Mouse (Mus musculus) cerebral cortex, adult 2 months (tissue): ENCODE data around the gene Zcchc2.

ENCODE experiments used
- WGBS: fragments of 180-500 bp; shearing (Covaris S2); methylation state at CpG from one replicate; pipeline ENCODE4 v1.1.7; 2018; 5-methylcytosine and 5-hydroxymethylcytosine counted together

Zcchc2 gene

DNA sequence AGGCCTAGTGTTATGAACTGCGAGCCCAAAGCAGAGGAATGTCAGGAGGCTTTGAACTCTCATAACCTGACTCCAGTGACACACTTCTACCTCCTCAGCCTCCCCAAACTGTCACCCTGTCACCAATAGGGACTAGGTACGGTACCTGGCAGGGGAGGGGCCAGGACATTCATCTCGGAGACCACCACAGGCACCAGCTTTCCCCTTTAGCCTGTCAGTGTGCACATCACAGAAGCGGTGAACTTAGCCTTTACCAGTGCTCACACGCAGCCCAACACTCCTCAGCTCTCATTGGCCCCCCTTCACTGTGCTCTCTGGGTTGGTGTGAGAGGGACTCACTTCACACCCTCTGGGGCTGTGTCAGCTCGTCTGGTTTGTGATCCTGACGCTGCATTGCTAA lies 44.6 kb downstream of the Zcchc2 start:
- 79% methylated on average over 7 of the region's 7 CpGs for WGBS

DNA sequence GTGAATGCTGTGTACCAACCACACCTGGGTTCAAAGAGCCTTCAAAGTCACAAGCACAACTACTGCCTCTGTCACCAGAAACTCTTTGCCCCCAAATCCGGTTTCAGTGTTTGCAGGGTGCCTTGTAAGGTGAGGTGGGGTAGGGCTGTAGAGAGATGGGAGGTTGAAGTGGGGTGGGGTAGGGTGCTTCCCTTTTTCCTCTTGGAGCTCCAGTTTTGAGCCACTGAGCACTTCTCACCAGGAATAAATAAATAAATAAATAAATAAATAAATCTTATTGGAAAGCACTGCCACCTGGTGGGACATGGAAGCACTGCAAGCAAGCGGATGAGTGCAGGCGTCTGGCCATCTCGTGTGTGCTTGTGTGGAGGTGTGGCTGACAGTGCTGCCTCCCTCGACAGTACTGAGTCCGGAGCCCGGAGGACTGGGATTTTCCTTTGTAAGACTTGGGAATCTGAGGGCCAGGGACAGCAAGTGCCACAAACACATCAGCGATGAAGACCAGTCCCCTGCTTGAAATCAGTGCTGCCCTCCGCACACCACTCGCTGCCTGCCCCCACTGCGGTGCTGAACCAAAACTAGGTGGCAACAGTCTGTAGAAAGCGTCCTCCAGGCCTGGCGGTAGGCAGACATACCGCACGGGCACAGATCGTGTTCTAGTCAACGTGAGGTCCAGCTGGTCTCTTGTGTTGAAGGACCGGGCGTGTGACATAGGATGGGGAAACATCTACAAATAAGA lies 46.8 kb downstream of the Zcchc2 start:
- WGBS: 60% methylated on average over 19 of the region's 19 CpGs

DNA sequence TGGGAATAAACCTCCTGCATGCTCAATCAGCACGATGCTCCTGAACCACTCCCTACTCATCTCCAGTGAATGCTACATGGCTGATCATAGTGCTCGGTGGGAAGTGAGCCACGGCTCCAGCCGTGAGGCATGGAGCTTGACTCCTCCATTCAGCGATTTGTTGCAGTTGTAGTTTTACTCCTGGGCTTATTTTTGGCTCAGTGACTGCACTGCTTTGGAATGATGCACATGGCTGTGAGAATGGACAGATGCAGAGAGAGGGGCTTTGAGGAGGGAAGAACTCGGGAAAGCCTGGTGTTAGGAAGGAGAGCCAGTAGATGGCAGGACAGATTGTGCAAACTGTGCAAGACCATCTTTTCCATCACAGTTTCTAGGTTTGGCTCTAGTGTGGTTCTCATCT lies 49.1 kb downstream of the Zcchc2 start:
- 30% methylated on average over 6 of the region's 6 CpGs for WGBS

DNA sequence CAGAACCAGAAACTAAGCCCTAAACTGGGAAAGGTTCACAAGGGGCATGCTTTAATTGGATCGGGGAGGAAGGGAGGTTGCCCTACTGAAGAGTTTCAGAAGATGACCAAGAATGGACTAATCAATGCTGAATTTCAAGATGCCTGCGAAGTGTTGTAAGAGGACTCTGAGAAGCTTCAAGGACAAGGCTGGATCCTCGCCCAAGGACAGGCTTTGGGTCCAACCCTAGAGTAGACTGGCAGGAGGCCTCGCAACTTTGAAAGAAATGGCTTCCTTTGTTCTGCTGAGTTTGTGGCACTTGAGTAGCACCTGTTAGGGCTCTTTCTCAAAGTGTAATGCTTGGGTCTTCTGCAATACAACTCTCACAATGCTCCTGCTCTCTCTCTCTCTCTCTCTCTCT lies 50.1 kb downstream of the Zcchc2 start:
- 85% methylated on average over 4 of the region's 4 CpGs for WGBS

DNA sequence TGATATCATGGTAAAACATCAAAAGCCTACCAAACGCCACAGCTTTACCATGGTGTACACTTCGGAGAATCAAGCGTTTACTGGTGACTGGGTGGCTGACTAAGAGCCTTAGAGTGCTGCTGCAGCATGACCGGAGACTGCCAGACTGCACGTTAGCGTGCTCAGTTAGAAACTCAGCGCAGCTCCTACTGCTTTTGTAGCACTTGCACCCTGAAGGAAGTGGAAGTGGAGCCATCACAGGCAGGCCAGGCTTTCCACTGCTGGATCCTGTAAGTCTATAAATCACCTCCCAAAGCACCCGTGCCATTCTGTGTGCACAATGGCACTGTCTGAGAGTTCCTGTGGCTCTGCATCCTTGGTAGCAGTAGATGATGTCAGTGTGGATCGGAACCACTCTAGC lies 52.0 kb downstream of the Zcchc2 start:
- 73% methylated on average over 9 of the region's 9 CpGs for WGBS

DNA sequence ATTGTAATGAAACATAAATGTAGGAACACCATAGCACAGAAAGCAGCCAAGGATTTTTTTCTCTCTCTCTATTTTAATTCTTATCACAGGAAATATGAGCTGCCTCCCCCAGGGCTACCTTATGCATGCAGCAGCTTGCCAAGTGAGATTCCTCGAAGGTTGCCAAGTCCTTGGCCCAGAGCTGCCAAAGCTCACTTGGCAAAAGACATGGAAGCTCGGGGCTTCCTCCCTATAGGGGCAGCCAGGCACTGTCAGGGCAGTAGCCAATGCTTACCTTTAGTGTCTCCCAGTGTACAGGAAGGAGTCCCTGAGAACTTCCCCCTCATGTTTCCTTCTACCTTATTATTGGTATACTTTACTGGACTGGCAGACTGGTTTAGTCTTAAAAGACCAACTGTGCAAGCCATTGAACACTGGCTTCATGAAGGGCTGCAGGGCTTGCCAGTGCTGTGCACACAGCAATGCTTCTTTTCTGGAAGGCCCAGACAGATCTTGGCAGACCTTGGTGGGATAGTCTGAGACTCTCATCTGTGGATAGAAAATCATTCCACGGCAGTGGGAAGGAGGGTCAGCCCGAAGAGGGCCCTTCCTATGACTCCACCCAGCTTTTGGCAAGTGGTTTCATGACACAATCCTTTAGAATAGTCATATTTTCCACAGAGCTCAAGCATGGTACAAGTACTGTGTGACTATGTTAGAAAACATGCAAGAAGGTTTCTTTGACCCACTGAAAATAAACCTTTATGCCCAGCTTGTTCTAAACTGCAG lies 53.0 kb downstream of the Zcchc2 start:
- 34% methylated on average over 4 of the region's 4 CpGs for WGBS

DNA sequence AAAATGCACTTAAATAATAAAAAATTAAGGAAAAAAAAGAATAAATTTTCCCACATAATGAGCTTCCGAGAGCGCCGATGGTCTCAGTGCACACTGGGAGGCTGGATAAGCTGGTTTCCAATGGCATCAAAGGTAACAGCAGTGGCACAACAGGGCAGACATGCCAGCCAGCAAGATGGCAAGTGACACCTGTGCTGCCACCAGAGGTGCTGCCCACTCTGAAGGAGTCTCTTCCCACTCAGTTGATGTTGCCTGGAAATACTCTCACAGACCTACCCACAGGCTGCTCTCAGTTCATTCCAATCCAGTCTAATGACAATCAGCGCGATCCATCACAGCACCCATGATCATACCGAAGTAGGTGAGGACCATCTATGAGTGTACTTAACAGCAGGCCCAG lies 58.8 kb downstream of the Zcchc2 start:
- 95% methylated on average over 6 of the region's 6 CpGs for WGBS

DNA sequence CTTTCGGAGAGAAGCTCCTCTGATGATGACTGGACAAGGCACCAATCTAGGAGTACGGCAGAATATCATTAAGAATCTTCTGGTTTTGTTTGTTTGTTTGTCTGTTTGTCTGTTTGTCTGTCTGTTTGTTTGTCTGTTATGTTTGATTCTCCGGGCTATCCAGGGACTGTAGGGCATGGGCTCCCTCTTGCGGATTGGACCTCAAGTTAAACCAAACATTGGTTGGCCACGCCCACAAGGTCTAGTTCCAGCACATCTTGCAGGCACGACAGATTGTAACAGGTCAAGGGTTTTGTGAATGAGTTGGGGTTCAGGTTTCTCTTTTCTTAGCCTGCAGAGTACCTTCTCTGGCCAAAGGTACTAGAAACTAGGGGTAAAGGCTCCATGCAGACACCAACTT lies 64.8 kb downstream of the Zcchc2 start:
- 80% methylated on average over 6 of the region's 6 CpGs for WGBS

DNA sequence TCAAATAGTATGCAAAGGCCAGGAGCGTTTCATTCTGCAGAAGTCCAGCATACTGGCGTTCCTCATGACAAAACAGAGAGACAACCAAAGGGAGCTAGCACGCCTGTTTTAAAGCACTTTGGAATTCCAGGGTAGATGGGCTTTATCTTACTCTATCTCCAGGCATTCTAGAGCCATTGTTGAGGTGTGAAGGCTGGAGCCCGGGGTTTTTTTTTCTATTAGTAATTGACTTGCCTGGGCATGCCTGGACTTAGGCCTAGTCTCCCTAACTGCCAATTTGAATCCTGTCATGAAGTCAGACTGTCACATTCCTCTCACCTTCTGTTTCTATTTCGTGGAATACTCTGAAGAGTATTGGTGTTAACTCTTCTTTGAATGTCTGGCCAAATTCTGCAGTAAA lies 68.1 kb downstream of the Zcchc2 start:
- WGBS: 83% methylated on average over 5 of the region's 5 CpGs

DNA sequence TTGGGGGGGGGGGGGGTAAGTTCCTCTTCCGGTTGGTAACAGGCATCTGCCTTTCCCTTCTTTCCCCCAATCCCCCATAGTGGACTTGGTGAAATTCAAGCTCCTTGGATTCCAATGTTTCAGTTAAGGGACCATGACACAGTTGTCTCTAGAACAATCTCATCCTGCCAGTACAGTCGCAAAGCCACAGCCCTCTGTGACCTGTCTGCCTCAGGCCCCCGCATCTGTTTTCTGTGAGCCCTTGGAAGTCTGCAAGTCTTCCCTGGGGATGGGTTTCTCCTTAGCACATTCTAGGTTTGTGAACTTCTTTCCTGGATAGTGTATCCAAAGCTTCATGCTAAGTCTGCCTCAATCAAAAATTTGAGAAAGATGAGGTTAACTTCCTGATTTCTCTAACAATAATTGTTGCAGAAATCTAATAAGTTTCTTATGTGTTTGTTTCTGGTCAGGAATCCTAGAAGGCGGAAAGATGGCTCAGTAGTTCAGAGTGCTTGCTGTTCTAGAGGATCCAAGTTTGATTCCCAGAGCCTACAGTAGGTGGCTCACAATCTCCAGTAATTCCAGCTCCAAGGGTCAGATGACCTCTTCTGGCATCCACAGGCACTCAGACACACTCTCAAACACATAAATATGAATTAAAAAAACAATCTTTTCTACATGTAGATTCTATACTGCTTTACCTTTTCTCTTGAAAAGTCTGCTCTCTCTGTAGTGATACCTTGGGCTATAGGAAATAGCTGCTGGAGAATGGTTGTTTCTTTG lies 69.5 kb downstream of the Zcchc2 start:
- WGBS: 87% methylated on average over 4 of the region's 4 CpGs

DNA sequence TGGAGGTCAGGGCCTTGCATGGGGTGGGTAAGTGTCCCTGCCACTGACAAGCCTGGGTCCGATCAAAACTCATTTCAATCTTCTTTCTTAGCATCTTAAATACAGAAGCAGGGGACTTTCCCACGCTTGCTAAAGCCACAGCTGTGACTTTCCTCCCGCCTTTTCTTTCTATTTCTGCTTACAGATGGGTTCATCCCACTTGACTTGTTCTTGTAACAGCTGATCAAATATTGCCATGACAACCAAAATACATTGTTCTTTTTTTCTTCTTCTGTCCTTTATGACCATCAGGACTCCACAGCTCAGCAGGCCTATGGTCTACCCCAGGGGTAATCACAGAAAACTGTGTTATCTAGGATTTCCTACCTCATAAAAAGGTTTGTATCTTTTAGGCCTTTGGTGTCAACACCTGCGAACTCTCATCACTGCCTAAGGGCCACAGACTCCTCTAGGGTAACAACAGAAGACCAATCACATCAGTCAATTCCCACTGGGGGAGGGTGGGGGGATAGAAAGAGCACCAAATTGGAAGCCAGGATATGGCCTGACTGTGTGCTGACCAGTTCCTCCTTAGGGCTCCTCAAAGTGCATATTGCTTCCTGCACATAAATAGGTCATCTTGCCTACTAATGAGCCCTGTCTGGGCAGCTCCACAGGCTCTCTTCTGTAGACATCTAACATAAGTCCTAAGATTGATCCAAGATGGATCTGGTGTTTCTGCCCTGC lies 71.1 kb downstream of the Zcchc2 start:
- 65% methylated on average over 4 of the region's 4 CpGs for WGBS

DNA sequence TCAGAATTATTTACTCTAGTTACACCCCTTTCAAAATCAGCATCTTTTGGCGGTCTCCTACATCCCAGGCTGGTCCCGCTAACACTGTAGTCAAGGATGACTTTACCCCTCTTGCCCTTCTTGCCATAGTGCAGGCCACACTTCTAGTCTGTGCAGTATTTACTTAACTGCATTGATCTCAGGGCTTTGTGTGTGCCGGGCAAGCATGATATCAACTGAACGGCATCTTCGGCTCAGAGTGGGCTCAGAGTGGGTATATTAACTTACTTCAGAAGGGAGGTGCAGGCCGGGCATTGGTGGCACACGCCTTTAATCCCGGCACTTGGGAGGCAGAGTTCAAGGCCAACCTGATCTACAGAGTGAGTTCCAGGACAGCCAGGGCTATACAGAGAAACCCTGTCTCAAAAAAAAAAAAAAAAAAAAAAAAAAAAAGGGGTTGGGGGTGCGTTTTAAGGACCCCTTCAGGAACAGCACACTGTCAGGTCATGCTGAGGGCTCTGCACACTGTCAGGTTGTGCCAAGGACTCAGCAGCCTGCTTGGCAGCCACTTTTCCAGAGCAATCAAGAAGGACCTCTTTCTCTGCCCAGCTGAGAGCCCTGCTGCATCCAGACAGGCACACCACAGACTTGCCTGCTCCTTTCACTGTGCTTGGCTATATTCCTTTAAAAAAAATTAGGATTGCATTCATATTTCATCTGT lies 72.8 kb downstream of the Zcchc2 start:
- WGBS: 91% methylated on average over 9 of the region's 9 CpGs

DNA sequence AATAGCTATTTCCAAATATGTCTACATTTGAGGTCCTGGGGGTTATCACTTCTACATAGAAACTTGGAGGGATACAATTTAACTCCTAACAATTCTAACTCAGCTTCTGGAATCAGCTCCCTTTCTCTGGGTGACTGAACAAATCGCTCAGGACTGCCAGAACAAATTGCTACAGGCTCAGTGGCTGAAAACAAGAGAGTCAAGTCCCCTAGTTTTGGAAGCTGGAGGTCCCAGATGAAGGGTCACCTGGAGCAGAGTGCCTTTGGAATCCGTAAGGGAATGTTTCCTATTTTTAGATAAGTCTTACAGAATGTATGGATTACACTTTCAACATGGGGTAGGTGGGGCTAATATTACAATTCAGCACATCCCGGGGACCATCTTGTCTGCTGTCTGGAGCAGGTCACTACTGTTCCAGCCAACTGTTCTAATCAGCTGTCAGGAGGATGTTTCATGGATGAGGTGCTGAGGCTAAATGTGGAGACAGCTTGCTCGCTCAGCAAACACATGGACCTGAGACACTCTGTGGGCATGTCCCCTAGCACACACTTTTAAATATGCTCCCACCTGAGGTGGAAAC lies 73.5 kb downstream of the Zcchc2 start:
- 78% methylated on average over 4 of the region's 4 CpGs for WGBS

DNA sequence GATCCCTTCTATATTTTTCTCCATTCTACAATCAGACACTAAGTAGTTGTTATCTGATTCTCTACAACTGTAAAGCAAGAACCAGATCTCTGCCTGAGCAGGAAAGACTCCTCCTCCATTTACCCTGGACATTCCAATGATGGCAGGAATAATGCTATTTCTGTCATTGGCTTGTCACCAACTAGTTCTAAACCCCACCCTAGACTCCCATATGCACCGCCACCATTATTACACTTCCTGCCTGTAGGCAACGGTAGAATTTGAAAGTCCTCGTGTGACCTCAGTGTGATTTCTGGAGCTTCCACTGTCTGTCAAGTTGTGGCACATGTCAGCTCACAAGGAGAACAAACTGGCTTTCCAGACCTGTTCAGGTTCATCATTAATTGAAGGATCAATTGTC lies 74.1 kb downstream of the Zcchc2 start:
- 64% methylated on average over 3 of the region's 3 CpGs for WGBS

DNA sequence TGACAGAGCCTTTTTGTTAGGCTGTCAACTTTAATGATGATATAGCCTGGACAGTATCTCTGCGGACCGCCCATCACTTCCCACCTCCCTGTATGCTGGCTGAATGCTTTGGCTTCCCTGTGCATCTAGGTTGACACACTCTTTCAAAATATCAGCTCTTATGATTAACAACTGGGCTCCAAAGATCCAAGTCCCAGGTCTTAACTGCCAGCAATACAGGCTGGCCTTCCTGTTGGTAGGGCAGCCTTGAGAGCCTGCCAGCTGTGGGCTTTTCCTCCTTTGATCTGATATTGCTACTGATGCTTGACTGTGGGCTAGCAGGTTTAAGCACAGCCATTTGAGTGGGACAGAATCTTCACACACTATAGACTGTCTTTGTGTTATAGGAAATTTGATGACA lies 74.5 kb downstream of the Zcchc2 start:
- 97% methylated on average over 2 of the region's 2 CpGs for WGBS

DNA sequence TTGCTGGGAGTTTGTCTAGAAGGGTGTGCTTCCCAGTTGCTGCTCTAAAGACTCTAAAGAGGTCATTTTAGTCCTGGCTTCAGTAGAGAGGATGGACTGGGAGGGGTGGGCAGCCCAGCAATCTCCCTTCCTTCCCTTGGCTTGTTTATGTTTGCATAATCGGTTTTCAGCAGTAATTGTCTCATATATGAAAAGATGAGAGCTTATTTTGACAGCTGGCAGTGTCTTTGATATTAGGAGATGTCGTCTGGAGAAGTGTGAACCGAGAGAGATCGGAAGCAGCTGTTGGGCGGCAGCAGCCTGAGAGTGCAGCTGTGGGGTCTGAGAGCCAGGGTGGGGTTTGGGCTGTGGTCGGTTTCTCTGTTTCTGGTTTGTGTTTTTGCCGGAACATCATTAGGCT lies 75.5 kb downstream of the Zcchc2 start:
- WGBS: 48% methylated on average over 7 of the region's 7 CpGs

DNA sequence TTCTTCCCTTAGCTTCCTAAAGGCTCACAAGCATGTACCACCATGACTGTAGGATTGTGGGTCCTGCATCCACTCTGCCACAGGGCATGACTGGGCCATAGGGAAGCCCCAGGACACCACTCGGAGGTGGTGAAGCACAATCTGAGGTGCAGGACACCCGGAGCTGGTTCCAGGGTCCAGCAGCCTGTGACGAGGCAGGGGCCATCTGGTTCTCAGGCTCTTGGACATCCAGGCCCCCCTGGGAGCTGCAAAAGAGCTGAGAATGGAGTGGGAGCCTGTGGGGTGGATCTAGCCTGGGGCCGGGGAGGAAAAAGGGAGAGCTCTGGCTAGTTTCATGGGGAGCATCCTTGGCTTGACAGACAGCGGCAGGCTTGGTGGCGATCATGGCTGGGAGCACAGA lies 77.1 kb downstream of the Zcchc2 start:
- 93% methylated on average over 6 of the region's 6 CpGs for WGBS

DNA sequence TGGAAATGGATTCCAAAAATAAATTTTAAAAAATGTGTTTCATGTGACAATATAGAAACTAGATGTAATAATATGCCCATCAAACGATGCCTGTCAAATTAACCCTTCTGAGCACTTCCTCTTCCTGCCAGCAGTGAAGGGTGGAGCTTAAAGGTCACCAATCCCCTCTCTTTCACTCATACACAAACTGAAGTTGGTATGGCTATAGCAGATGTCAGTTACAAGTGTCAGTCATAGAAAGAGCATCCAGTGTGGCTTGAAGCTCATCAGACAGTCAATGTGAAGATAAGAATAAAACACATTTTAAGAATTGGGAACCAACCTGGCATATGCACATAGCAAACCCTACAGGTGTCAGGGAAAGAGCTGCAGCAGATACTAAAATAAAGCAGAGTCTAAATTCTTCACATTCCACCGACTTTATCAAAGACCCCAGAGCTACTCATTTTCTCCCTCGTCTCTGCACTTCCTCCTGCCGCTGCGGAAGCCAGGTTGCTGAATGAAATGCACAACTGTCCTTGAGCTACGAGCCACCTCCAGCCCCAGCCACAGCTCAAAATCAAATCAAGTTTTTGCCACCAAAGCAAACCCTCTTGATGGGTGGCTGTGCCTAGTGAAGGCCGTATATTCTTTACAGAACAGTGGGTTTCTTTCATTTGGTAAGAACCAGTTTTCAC lies 79.8 kb downstream of the Zcchc2 start:
- 58% methylated on average over 7 of the region's 7 CpGs for WGBS

DNA sequence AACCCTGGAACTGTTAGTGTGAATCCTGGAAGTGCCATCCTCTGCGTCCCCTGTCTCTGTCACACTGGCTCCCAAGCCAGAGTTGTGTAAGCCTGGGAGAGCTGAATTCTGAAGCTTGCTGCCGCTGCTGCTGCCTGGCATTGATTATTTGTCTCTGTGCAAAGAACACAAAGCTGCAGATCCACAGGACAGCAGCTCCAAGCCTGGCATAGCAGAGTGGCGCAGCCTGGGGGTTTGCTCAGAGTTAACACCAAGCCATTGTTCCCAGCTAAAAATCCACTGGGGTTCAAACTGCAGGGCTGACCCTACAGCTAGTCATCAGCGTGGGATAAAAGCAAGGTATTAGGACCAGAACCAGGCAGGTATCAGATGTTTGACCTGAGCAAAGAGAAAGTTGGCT lies 80.6 kb downstream of the Zcchc2 start:
- WGBS: 45% methylated on average over 4 of the region's 4 CpGs
